Mouse (Mus musculus) thymus, adult 18-20 months (tissue): ENCODE data around the gene Art3.
A peak's percentile ranks its signal among the peaks of the same experiment; 100 is the strongest.
"Not testable (repeated sequence)": the region's sequence is repeated elsewhere in the genome, so short reads cannot be mapped to it uniquely, and the experiment has no call there.

Experiments
- DNase-seq, 2 experiments: peaks; one replicate each; pipeline ENCODE4 v3.0.0; 2022; ENCODE audit warnings: mixed read lengths in 2 of 2

Art3 gene

DNA sequence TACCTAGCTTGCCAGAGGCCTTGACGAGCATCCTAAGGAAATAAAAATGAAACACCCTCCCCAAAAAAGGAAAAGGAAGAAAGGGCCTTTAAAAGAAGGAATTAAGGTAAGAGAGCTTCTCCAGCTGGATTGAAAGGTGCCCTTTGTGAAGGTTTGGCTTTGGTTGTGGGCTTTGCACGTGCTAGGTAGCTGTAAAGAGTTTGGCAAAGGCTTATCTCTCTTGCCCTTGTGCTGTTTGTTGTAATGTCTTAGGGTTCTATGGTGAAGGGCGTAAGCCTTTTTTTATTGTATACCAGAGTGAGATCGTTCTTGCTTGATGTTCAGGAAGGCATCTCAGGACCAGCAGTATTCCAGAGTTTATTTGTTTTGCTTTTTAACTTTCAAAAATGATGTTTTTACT is 9.0 kb downstream of the Art3 start:
- no peak for DNase-seq

DNA sequence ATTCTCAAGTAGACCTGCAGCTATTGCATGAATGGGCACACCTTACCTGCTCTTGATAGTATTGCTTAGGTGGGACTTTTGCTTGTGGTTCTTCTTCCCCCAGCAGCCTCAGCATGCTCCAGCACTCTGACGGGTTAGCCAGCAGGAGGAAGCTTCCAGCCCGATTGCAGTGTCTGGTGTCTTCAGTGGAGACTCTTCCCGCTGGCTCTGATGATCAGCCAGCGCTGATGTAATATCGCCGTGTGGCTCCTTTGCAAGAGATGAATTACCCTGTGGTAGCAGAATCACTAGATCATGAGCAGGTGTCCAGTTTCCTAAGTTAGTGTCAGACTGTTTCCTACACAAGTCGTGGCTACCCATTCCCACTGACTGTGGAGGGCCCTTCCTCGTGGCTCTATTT is 13.4 kb downstream of the Art3 start:
- DNase-seq: no peak

DNA sequence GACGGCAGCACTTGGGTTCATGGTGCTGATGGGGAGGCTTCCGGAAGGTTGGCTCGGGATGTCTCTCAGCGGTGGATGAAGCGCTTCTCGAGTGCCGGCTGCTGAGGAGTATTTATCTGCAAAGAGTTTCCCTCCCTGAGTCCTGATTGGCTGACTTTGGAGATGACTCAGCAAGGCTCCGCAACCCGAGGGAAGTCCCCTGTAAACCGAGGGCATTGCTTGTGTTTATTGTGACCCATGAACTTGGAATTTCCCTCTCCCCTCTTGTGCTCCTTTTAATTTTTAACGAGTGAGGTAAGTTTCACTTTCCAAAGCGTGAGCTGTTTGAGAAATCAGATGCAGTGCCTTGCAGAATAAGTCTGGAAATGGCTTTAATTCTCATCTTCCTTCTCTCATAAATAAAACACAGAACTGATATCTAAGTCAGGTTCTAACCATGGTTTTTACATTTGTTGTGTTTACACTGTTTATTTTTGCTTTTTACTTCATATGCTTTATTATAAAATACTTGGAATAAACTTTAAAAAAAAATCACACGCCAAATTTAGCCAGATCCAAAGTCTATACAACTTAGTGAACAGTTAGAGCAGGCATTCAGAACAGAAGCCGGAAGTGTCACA is 17.3 kb downstream of the Art3 start, which contains the start of gene Cxcl10:
Gene Cxcl10 (minus strand): TSS at position 96 of the 620 bp plus-strand sequence.
- peak; percentile 31 to 54 for DNase-seq

DNA sequence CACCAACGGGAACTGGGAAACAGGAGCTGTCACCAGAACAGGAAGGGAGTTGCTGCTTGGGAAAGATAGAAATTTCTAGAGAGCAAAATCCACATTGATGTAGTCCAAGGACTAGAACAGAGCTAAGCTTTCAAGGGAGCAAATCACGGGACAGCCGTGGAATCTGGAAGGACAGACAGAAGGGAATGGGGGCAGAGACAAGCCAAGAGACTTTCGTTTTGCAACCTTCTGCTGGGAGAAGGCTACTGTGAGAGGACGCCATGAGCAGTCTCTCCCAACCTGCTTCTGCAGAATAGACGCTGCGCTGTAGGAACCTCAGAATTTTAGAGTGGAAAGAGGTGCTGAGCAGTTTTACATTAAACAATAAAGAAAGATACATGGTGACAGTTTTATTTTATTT is 18.1 kb downstream of the Art3 start:
- DNase-seq: no peak

DNA sequence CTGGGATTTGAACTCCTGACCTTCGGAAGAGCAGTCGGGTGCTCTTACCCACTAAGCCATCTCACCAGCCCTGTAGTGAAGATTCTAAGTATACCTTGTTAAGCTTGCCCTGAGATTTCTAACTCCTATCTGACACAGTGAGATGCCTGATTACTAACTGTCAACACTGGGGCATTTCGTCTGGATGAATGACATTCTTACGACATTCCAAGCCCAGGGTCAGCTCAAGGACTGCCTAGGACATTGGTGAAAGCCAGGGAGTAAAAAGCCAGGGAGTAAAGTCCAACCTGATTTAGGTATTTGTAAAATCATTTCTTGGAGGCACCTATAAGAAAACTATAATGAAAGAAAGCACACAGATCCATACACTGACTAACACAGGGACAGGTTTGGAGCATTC is 21.1 kb downstream of the Art3 start:
- not testable (repeated sequence) for DNase-seq

DNA sequence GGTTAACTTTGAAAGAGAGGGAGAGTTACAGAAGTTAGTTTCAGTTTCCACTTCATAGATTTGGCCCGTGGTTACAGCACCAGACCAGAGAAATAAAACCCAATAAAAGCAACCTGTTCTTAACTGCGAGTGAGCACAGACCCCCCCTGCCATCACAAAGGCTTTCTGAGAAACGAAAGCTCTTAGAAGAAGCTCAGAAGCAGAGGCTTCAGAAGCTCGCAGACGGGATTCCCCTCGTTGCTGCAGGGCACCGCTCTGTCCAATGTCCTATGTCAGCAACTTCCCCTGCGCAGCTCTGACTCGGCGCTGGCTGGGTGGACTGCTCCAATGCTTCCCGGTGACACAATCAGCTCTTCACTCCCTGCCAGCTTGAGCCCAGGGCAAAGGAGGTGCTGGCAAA is 21.9 kb downstream of the Art3 start:
- DNase-seq: peak; percentile 25 to 28

DNA sequence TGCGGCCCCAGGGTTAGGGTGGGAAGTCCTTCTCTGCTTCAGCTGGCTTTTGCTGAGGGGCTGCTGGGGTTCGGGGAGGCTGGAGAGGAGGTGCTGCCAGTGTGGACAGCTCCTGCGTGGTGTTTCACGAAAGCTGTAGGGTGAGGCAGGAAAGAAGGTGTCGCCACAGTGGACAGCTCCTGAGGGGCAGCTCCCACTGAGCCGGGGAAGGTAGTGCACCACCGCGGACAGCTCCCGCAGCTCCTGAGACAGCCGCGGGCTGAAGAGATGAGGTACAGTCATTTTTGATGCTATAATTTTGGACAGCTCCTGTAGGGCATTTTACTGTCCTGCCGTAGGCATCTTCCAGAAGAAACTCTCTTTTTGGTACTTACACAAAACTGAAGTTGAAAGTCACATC is 26.4 kb downstream of the Art3 start:
- no peak for DNase-seq

DNA sequence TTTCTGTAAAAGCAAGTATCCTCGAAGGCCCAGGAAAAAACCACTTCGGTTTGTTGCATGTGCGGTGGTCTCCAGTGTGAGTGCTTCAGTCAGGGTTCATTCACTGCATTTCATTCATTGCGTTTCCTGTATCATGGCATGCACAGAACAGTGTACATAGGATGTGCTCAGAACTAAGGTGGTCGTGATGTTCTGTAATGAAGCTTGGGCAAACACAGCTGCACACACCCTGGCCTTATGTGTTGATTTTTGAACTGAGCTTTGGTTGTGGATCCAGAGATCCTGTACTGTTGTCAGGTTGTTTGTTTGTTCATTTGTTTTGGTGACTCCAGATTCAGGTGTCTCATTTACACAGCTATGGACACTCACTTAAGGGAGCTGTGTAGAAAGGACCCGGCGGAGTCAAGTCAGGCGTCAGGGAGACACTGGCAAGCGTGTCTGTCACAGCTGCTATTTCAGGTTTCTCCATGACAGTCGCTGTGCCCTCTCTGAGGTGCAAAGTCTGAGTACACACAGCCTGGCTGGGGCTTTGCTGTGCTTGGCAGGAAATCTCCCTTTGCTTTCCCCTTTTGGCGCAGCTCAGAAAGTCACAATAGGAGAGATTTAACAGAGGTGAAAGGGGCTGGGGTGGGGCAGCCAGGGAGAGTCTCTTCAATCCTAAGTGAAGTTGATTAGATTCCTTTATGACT is 27.3 kb downstream of the Art3 start:
- no peak for DNase-seq

DNA sequence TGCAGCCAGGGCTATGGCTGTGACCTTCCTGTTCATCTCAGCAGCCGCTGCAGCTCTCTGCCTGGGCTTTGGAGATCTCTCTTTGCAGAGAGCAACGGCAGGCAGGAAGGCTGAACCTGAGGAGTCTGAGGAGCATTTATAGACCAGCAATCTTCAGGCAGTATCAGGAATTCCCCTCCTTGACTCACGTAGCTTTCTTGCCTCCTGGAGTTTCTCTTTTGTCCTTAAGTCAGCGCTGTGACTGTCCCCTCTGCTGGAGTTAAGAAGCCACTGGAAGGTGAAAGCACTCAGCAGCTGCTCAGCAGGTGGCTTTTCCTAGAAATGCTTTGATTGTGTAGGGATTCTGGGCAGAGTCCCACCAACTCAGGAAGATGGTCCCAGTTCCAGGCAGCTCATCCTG is 31.6 kb downstream of the Art3 start:
- DNase-seq: no peak

DNA sequence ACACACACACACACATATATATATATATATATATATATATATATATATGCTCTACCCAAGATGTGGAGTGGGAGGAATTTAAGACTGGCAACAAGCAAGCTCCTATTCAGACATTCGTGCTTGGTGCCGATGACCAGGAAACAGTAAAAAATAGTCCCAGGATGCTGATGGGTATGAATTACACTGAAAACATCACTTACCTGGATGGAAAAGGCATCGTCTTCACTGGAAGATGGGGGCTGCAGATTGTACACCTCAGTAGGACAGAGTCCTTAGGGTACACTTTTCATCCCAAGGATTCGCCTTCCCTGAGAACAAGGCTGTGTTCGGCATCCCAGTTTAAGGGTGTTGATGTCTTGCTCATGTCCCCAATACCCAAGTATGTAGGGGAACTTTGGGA is 32.4 kb downstream of the Art3 start:
- no peak for DNase-seq

DNA sequence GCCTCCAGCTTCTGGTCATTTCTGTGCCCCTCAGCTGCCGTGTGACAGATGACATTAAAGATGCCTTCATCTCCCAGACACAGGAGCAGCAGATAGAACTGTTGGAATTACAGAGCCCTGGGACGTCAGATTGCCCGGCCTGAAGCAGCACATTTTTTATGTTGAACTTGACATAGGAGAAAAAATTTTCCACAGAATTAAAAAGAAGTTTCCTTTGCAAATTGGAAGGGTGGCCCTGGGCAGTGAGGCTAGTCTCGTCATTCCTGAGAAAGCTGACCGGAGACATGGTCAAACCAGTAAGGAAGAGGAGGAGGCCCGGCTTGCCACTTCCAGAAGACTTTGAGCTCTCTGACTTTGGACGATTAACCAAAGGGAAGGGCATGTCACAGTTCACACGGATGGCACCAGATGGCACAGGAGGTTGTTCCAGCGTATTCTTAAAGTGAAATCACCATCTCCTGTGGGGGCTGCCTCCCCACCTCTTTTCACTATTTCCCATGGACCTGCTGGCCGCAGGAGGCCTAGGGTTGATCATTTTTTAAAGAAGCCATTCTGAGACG is 33.6 kb downstream of the Art3 start:
- DNase-seq: no peak

DNA sequence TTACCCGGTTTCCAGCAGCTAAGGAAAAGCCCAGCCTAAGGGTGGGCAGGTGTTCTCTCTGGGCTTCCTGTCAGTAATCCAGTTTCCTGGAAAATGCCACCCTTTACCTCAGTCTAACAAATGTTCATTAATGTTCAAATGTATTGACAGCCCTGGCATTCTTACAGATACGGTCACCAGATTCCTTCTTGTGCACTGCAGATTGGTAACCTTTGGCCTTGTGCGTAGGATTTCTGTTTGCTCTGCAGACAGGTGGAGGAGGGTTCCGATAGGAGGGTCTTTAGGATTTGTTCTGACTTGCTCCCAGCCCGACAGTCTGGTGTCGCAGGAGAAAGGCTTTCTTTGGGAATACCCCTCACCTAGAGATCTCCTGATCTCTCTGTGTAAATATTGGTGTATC is 34.9 kb downstream of the Art3 start:
- no peak for DNase-seq

DNA sequence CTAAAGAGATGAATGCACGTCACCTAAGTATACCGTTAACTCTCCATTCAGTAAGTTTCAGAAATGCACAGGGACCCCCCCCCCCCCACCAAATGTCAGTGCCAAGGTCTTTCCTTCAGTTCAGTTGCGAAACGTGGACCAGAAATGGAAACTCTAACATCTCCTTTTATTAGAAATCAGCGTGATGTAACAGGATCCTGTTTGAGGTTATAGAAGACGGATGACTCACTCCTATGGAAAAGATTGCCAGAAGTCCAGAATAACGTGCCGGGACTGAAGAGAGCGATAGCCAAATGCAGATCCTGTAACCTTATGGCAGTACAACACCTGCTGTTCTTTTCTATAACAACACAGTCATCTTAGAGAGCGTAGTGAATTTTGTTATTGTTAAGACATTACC is 36.8 kb downstream of the Art3 start:
- DNase-seq: no peak

DNA sequence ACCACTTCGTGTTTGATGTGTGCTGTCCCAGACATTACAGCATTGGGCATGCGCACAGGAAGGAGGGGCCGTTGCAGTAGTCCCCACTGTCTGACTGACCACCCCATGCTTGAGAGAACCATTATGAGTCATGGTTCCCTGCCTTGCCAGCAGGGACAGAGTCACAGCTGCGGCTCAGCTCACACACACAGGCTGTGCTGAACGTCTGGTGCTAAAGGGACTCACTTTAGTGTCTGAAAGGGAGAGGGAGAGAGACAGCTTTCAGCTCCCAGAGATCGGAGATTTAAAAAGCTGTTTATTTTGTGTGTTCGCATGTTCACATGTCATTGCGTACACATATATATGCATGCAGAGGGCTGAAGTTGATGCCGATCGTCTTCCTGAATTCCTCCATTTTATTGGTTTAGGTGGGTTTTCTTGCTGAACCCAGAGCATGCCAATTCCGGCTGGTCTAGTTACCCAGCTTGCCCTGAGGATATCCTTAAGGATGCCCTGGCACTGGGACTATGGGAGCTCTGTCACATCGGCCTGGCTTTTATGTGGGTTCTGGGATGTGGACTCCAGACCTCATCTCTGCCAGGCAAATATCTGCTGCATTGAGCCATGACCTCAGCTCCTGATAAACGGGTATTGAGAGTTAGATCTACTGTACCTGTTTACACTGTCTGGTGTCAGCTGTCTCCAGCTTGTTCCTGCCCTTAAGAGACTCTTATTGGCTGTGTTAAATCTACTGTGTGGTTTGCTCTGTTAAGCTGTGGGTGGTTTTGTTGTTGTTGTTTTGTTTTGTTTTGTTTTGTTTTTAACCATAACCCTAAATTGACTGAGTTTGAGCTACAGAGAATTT is 37.7 kb downstream of the Art3 start:
- no peak for DNase-seq

DNA sequence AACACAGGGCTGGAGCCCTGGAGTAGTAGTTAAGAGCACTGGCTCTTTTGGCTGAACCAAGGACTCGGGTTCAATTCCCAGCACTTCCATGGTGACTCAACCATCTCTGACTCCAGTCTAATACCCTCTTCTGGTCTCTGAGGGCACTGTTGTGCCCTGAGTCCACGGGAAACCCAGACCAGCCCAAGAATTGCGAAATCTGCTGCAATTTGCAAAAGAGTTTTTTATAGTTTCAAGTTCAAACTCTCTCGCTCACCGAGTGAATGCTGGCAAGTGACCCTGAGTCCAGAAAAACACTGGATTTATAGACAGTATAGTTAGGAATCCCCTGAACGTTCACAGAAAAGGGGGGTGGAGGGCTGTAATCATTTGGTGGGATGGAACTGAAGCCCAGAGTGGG is 38.8 kb downstream of the Art3 start:
- no peak for DNase-seq

DNA sequence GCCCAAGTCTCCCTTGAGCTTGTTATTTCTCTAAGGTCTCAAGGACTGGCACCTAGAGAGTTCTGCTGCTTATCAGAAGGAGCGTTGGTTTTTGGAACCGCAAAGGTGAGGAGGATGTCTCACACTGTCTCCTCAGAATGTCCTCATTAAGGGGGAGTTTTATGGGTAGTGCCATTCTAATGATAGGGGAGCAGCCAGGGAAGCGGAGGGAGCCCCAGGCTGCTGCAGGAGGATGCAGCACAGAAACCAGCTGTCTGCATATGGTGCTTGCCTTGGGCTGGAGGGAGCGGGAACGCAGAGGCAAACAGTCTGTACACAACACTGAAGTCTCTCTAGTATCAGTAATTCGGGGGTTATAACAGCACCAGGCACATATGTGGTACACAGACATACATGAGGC is 39.3 kb downstream of the Art3 start:
- no peak for DNase-seq

DNA sequence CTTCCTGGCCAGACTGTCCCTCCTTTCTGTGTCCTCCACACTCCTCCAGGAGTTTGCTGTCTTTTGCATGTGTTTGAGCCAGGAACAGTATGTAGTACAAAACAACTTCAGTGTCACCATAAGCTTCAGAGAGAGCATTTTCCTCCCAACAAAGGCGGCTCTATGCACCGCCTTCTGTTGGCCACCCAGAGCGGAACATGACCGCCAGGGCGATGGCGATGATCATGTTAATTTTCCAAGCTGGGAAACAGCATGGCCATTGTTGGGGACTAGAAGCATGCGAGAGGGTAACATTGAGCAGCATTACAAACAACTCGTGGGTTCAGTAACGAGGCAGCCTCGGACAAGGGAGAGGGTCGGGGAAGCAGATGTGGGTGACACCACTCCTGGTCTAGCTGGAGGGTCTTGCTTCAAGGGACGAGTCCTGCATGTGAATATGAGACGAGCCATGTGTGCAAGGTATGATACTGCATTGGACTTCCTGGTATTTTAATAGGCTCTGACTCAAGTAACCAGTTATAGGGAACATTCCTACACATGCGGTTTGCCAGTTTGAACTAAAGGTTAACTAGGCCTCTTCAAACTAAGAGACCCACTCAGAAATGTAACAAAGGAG is 39.8 kb downstream of the Art3 start:
- no peak for DNase-seq

DNA sequence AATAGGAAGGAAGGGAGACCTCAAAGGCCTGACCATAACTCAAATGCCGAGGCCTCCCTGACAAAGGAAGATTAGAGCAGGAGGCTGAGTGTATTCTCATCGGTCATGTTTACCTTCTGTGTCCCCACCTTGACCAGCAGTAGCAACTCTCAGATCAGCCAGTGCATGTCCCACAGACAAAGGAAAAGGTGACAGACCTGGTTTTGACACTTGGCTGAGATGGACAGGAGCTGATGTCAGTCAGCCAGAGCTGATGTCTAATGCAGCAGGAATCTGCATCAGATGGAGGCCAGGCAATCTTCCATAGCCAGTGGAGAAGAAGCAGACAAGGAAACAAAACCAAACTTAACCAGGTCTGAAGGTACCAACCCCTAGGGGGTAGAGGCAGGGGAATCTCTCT is 41.0 kb downstream of the Art3 start:
- no peak for DNase-seq

DNA sequence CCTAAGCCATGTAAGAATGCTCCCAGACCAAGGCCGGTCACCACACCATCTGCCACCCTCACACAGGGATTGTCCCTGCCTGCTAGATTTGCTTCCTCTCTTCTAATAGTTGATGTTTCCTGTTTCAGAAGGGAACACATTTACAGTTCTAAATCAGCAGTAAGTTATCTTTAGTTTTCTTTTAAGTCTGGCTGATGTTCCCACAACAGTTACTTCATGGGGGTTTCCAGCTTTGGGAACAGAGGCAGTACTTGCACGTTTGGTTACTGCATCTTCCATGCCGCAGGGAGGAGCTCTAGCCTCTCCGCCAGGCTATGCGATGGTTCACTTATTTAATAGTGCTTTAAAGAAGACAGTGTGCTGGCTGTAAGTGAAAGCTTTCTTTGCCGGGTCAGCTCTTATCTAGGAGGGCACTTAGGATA is 43.1 kb downstream of the Art3 start:
- DNase-seq: peak; percentile 17 to 34

DNA sequence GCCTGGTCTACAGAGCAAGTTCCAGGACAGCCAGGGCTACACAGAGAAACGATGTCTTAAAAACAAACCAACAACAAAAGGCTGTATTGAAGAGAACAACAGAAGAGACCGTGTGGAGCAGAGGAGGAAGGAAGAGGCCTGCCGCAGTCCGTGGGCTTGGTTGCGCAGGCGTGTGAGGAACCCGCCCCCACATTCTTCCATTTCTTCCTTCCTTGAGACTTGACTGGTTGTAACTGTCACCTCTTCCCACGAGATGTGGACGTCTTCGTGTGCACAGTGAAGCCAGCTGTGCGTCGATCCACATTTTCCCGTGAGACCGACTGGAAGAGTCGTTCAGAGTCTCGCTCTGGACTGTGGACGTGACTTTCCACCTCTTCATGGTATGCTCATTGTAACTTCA is 43.7 kb downstream of the Art3 start:
- peak; percentile 29 to 50 for DNase-seq

DNA sequence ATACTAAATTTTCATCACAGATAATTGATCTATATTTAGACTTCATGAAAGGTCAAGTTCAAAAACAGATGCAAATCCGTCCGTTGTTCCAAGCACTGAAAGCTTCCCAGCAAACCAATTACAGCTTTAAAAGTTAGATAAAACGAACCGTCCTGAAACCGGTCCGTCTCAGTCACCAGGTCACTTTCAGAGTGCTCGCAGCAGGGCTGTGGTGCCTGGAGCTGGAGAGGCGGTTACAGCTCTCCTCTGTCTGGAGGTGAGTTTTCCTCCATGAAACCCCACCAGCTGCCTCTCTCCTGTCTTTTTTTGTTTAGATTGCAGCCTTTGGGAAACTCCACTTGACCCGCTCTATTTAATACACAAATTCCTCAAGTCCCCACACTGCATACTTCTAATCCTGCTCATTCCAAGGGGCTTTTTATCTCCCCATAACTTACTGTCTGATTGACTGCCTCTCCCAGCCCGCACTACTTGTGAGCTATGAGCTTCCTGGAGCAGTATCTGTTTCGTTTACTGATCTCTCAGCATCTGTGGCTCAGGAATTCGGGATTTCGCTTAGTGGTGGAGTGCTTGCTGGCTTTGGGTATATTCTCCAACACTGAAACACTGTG is 45.3 kb downstream of the Art3 start:
- no peak for DNase-seq

DNA sequence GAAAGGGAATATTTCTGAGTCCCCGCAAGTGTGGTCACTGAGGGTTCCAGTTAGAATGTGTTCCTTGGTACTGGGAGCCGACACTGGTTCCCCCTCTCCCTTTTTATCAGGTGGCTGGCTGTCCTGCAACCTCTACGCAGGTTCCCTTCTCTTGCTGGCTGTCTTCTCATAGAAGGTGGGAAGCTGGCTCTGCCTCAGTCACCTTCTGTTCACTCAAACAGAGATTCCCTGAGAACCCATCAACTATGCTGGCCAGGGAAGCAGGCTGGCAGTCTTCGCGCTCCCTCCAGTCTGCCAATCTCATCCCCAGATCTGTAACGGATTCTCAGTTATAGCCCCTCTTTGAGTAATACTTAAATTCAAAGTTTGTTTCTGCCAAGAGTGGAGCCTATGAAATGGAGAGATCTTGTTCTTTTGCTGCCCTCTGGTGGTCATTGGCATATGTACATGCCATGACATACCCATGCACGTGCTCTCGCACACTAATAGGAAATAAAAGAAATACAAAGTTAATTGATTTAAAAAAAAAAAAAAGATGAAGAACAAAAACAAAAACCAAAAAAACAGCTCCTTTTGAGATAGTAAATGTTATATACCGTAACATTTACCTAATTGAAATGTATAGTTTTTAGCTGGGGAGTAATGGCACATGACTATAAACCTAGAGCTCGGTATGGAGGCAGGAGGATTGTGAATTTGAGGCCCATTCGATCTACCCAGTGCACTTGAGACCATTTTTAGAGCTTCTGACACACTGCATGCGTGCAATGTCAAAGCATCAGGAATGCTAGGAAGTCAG is 50.1 kb downstream of the Art3 start:
- peak; percentile 13 to 43 for DNase-seq
